8 mouse cellular contexts compared by ENCODE assay signal in the genomic region with DNA sequence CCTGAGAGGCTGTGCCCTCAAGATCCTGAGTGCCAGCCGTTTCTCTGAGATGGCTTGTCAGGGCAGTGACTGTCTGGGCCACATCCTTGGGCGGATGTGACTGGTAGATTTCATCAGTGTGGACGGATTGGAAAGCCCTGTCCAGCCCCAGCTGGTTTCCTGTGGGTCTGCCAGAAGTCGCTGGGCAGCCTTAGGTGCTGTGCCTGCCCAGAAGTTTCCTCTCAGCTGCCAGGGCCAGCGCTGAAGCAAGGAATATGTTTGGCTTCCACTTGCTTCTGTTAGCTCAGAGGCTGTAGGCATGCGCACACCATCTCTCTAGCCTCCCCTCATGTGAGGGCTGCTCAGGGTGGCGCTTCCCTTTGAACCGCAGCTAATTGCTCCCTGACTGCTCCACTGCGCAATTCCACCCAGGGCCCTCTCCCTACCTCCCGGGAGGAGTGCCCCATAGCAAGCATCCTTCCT.
A peak's percentile ranks its signal among the peaks of the same experiment; 100 is the strongest.
DNase-seq lines count a peak whose midpoint lies in the region; ATAC-seq and TF ChIP-seq lines count a peak whose summit lies in the region.

No protein-coding gene starts in this region.

- no peaks in the 10 kb centered on the region for H3K36me3 ChIP-seq in kidney, adult 2 months (ENCODE audit: control insufficient read depth, insufficient read depth, low read length)

- intact Hi-C loops in gastrocnemius, adult 2 months (cut with DNase I) = no loop called here

- no peak for TF ChIP-seq POLR2A in kidney, adult 2 months (IDR thresholded peaks at IDR 0.05; ENCODE audit: low read depth, low read length)

- no peaks in the 10 kb centered on the region for H3K27me3 ChIP-seq in kidney, adult 2 months (replicated peaks; ENCODE audit: control insufficient read depth, insufficient read depth, low read length)

- no peak overlapping the region for H3K27ac ChIP-seq in kidney, adult 2 months (ENCODE audit: insufficient read depth, low read depth, low read length)
- peak overlapping the region; percentile 36; the same call in 1 of the 2 replicates for H3K27ac ChIP-seq in gastrocnemius, adult 2 months

- 22% methylated on average over 10 of the region's 10 CpGs for WGBS in kidney, adult 2 months

- peak; percentile 31 for DNase-seq in kidney, postnatal 10 days
- DNase-seq in kidney, adult 2 months = no peak
- peak; percentile 65 for DNase-seq in adrenal gland, postnatal 10 days
- DNase-seq in gastrocnemius, adult 2 months = peak; percentile 80
- DNase-seq in layer of hippocampus, postnatal 36 days = peak; percentile 40 to 57
- no peak for DNase-seq in thymus, postnatal 10 days (ENCODE audit: low spot score in 2 of 2)
- no peak for DNase-seq in urinary bladder, postnatal 10 days (ENCODE audit: low spot score)

- peak; percentile 63 for ATAC-seq in megakaryocyte progenitor cell, adult 5-6 weeks (replicated peaks; ENCODE audit: poor library complexity)

- TF ChIP-seq CTCF in kidney, adult 2 months (conservative IDR thresholded peaks at IDR 0.05; ENCODE audit: insufficient read depth, insufficient read length, low read depth, low read length) = no peak
- TF ChIP-seq CTCF in gastrocnemius, adult 2 months (IDR thresholded peaks at IDR 0.05) = no peak

- no peaks in the 10 kb centered on the region for H3K4me1 ChIP-seq in kidney, adult 2 months (ENCODE audit: control insufficient read depth, insufficient read depth, low read length)

- no peak overlapping the region for H3K4me3 ChIP-seq in kidney, adult 2 months (ENCODE audit: insufficient read depth, low read depth, low read length)
- H3K4me3 ChIP-seq in gastrocnemius, adult 2 months = no peak overlapping the region

Comparison
In these comparisons a context has a peak if more than half of its experiments do, and no peak if none do; other contexts are left out.
1. DNase-seq: peak in kidney, postnatal 10 days (single experiment), adrenal gland, postnatal 10 days (single experiment), gastrocnemius, adult 2 months (single experiment) and layer of hippocampus, postnatal 36 days (2 of 2); none in kidney, adult 2 months (single experiment), thymus, postnatal 10 days (0 of 2) and urinary bladder, postnatal 10 days (single experiment).